Mouse (Mus musculus) neural tube, embryonic 12.5 days (tissue): ENCODE data around the gene Sdf4. TPM values are rescaled to one million over a fixed set of nuclear protein-coding genes. Genes with fewer than 3 reads are reported as not detected.

ENCODE experiments used
- ATAC-seq: fragments of 200-750 bp; cut with Nextera tagmentation; 2 replicates; pipeline ENCODE4 v1.8.0; 2017; ENCODE audit warnings: low read depth, mild to moderate bottlenecking, moderate TSS enrichment, moderate library complexity; ENCODE audit not compliant: low FRiP score
- H3K27ac ChIP-seq: fragments of 300-500 bp; sonication (generic); 2 replicates; pipeline ENCODE4 v1.5.1; 2016
- H3K27me3 ChIP-seq: fragments of 300-500 bp; sonication (generic); replicated peaks from 2 replicates; pipeline ENCODE4 v1.6.1; 2016; ENCODE audit warnings: mild to moderate bottlenecking
- H3K36me3 ChIP-seq: fragments of 300-500 bp; sonication (generic); 2 replicates; pipeline ENCODE4 v1.6.1; 2016; ENCODE audit warnings: mild to moderate bottlenecking
- H3K4me1 ChIP-seq: fragments of 300-500 bp; sonication (generic); 2 replicates; pipeline ENCODE4 v1.6.1; 2016
- H3K4me2 ChIP-seq: fragments of 300-500 bp; sonication (generic); replicated peaks from 2 replicates; pipeline ENCODE4 v1.6.1; 2016; ENCODE audit warnings: mild to moderate bottlenecking
- H3K4me3 ChIP-seq: fragments of 300-500 bp; sonication (generic); 2 replicates; pipeline ENCODE4 v1.5.1; 2016
- H3K9ac ChIP-seq: fragments of 300-500 bp; sonication (generic); 2 replicates; pipeline ENCODE4 v1.6.1; 2016; ENCODE audit warnings: mild to moderate bottlenecking
- H3K9me3 ChIP-seq: fragments of 300-500 bp; sonication (generic); 2 replicates; pipeline ENCODE4 v1.6.1; 2016; ENCODE audit warnings: mild to moderate bottlenecking
- WGBS: fragments of 180-500 bp; shearing (Covaris S2); methylation state at CpG from one replicate; pipeline ENCODE4 v1.1.7; 2016; 5-methylcytosine and 5-hydroxymethylcytosine counted together
- polyA plus RNA-seq: library from polyadenylated mRNA; unstranded; fragments of >200 nt; fragmentation: Nextera tagmentation; extraction: Ambion mirVana; gene quantifications from 2 replicates; pipeline ENCODE4 v1.2.1, GENCODE M21; 2016

The Sdf4 gene
- polyA plus RNA-seq, 1 experiment from 2014 or later, result 133 TPM

DNA sequence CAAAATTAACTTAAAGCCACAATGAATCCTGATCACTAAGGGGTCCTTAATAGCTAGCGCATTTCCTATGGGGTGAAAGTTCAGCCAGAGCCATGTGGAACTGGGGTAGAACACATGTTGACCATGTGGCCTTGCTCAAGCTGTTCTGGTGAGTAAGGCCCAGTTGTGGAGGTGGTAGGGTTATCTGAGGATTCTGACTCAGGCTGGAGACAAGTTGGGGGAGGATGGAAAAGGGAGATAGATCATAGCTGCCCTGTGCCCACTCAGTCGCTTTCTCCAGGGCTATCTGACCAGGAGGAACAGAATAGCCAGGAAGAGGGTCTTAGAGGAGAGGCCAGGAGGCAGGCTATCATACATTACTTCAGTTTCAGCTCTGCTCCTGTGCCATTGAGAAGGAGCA lies 21.8 kb downstream of the Sdf4 start:
- Histone ChIP-seq H3K9me3 (no peaks in the 10 kb centered on the region), H3K4me1 (no peaks in the 10 kb centered on the region), H3K27me3 (no peaks in the 10 kb centered on the region), H3K36me3 (peaks cover 52% of the 10 kb centered on the region), H3K4me2 (no peak overlapping the region), H3K4me3 (no peak overlapping the region), H3K27ac (no peak overlapping the region), H3K9ac (no peak overlapping the region)
- ATAC-seq, result no peak
- WGBS, result 90% methylated on average over 2 of the region's 2 CpGs

DNA sequence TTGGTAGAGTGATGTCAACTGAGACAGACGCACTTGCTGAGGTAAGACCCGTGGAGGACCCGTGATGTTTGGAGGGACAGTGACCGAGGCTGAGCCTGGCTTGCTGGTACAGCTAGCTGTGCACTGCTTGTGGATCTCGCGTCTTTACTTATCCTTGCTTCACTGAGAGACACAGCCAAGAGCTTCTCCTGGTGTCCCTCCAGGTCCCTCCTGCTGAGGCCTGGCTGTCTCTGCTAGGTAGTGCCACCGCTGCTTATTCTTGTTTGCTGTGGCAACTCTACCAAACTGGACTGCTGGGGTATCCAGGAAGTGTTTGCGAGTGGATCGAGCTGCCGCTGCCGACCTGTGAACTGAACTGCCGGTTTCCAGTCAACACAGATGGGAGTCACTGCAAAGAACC lies 27.1 kb downstream of the Sdf4 start:
- 92% methylated on average over 12 of the region's 12 CpGs for WGBS
- no peaks in the 10 kb centered on the region for H3K9me3 ChIP-seq

GRCm38 (mm10) chr4:156021381-156021780 lies 28.7 kb downstream of the Sdf4 start:
- Histone ChIP-seq H3K27ac (no peak overlapping the region), H3K4me1 (no peaks in the 10 kb centered on the region), H3K9ac (no peak overlapping the region), H3K9me3 (no peaks in the 10 kb centered on the region), H3K27me3 (no peaks in the 10 kb centered on the region), H3K4me2 (no peak overlapping the region), H3K36me3 (peaks cover 15% of the 10 kb centered on the region), H3K4me3 (no peak overlapping the region)
- ATAC-seq, result no peak
- 82% methylated on average over 3 of the region's 3 CpGs for WGBS

More for the DNA sequence above, 27.1 kb downstream of the Sdf4 start:
- ATAC-seq, result no peak
- no peak overlapping the region for H3K4me2 ChIP-seq
- peaks cover 11% of the 10 kb centered on the region for H3K36me3 ChIP-seq
- H3K4me1 ChIP-seq, result no peaks in the 10 kb centered on the region
- no peak overlapping the region for H3K9ac ChIP-seq
- no peak overlapping the region for H3K4me3 ChIP-seq
- no peak overlapping the region for H3K27ac ChIP-seq
- no peaks in the 10 kb centered on the region for H3K27me3 ChIP-seq

- 85% methylated on average over 9 of the region's 9 CpGs for WGBS
- ATAC-seq, result no peak
Observed at GRCm38 (mm10) chr4:156021942-156022419, 29.3 kb downstream of the Sdf4 start.

DNA sequence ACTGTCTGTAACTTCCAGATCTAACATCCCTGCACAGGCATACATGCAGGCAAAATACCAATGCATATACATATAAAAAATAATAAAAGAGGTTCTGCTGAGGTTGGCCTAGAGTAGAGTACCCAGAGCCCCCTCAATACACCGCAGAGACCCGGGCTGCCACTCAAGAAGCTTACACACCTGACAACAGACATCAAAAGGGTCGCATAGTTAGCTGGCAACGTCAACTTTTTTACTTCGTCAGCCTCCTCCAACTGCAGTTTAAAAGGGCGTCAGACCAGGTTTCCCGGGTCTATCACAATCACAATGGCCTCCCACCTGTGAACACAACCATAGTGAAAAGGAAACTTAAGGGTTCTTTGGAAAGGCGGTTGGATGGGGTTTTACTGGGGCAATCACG lies 30.8 kb downstream of the Sdf4 start:
- H3K27me3 ChIP-seq, result no peaks in the 10 kb centered on the region
- peaks cover 29% of the 10 kb centered on the region; the same call in 1 of the 2 replicates for H3K36me3 ChIP-seq
- no peak overlapping the region for H3K9ac ChIP-seq
- H3K4me1 ChIP-seq, result no peaks in the 10 kb centered on the region
- no peak overlapping the region for H3K4me2 ChIP-seq
- H3K27ac ChIP-seq, result no peak overlapping the region
- H3K9me3 ChIP-seq, result no peaks in the 10 kb centered on the region
- no peak overlapping the region for H3K4me3 ChIP-seq
- 76% methylated on average over 9 of the region's 9 CpGs for WGBS
- ATAC-seq, result no peak

More at GRCm38 (mm10) chr4:156021942-156022419, 29.3 kb downstream of the Sdf4 start:
- H3K4me3 ChIP-seq, result no peak overlapping the region
- no peak overlapping the region for H3K27ac ChIP-seq
- H3K9ac ChIP-seq, result no peak overlapping the region
- H3K36me3 ChIP-seq, result peaks cover 17% of the 10 kb centered on the region; the same call in 1 of the 2 replicates
- no peaks in the 10 kb centered on the region for H3K27me3 ChIP-seq
- H3K4me2 ChIP-seq, result no peak overlapping the region
- H3K4me1 ChIP-seq, result no peaks in the 10 kb centered on the region
- no peaks in the 10 kb centered on the region for H3K9me3 ChIP-seq

DNA sequence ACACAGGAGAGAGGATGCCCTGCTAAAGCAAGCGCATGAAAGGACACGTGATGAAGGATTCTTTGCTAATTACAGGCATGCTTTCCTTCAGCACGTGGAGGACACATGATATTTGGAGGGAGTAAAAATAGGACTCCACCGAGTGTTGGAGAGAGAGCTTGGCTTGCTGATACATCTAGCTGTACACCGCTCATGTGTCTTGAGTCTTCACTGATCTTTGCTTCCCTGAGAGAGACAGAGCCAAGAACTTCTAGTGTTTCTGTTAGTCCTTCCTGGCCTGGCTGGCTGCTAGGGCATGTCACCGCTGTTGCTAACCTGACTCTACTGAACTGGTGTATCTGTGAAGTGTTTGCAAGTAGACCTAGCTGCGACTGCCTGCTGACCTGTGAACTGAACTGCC lies 31.5 kb downstream of the Sdf4 start:
- H3K9me3 ChIP-seq, result no peaks in the 10 kb centered on the region
- no peak overlapping the region for H3K4me3 ChIP-seq
- no peak overlapping the region for H3K27ac ChIP-seq
- H3K4me2 ChIP-seq, result no peak overlapping the region
- WGBS, result 93% methylated on average over 7 of the region's 7 CpGs
- no peak for ATAC-seq
- no peaks in the 10 kb centered on the region for H3K27me3 ChIP-seq
- no peak overlapping the region for H3K9ac ChIP-seq
- no peaks in the 10 kb centered on the region for H3K4me1 ChIP-seq
- peaks cover 30% of the 10 kb centered on the region; the same call in 1 of the 2 replicates for H3K36me3 ChIP-seq

DNA sequence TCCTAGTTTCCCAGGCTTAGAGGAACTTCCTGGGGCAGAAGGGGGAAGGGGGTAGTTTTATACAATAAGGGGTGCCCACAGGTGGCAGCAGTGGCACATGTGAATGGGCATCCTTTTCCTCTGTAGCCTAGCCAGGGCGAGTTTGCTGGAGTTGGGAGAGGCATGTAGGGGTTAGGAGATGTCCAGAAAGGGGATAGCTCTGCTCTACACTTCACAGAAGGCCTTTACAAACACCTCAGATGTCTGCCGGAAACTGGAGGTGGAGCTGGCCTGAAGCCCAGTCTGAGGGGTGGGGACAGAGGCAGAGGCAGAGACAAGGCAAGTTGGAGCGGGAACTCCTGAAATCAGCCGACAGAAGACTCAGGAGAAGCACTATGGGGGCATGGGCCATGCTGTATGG lies 33.3 kb downstream of the Sdf4 start, which contains the start of gene Tnfrsf18:
Gene Tnfrsf18 (plus strand): TSS at position 152 of the 400 bp plus-strand sequence.
- ATAC-seq, result no peak
- H3K4me1 ChIP-seq, result peaks cover 11% of the 10 kb centered on the region

DNA sequence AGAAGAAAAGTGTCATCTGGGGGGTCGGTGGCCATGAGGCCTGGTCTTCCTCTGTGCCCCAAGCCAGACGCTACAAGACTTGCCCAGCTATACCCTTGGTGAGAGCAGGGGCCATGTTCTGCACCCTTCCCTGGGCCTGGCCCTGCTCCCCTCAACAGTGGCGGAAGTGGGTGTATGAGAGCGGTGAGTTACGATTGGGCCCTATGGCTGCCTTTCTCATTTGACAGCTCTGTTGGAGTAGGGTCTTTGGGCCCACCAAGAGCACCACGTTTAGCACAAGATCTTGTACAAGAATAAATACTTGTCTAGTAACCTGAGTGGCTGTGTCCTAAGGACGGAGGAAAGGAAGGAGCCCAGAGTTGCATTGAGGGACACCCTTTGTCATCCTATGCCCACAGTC lies 35.9 kb downstream of the Sdf4 start:
- no peak overlapping the region for H3K4me2 ChIP-seq
- 93% methylated on average over 7 of the region's 7 CpGs for WGBS
- no peak overlapping the region for H3K9ac ChIP-seq
- H3K27me3 ChIP-seq, result no peaks in the 10 kb centered on the region
- no peak overlapping the region for H3K27ac ChIP-seq
- ATAC-seq, result no peak
- peaks cover 27% of the 10 kb centered on the region; the same call in 1 of the 2 replicates for H3K36me3 ChIP-seq
- no peaks in the 10 kb centered on the region for H3K9me3 ChIP-seq
- no peak overlapping the region for H3K4me3 ChIP-seq
- peaks cover 29% of the 10 kb centered on the region for H3K4me1 ChIP-seq

More for the DNA sequence above, 33.3 kb downstream of the Sdf4 start, which contains the start of gene Tnfrsf18:
- no peak within 1 kb of the TSS for H3K4me2 ChIP-seq
- no peak within 1 kb of the TSS for H3K4me3 ChIP-seq
- no peaks in the 10 kb centered on the region for H3K27me3 ChIP-seq
- no peaks in the 10 kb centered on the region for H3K9me3 ChIP-seq
- no peak within 1 kb of the TSS for H3K9ac ChIP-seq
- H3K27ac ChIP-seq, result no peak within 1 kb of the TSS
- WGBS, result 73% methylated on average over 4 of the region's 4 CpGs
- H3K36me3 ChIP-seq, result peaks cover 27% of the 10 kb centered on the region; the same call in 1 of the 2 replicates

GRCm38 (mm10) chr4:156030651-156031118 lies 38.0 kb downstream of the Sdf4 start:
- Histone ChIP-seq H3K9ac (peak overlapping the region; percentile 58), H3K9me3 (no peaks in the 10 kb centered on the region), H3K4me1 (peaks cover 37% of the 10 kb centered on the region), H3K27me3 (peaks cover 17% of the 10 kb centered on the region), H3K4me2 (peak overlapping the region; percentile 72), H3K4me3 (peak overlapping the region; percentile 45), H3K36me3 (peaks cover 24% of the 10 kb centered on the region; the same call in 1 of the 2 replicates), H3K27ac (no peak overlapping the region)
- ATAC-seq, result 0 out of 2 replicates have a peak, but pooled peaks have one; percentile 2
- 71% methylated on average over 9 of the region's 9 CpGs for WGBS

DNA sequence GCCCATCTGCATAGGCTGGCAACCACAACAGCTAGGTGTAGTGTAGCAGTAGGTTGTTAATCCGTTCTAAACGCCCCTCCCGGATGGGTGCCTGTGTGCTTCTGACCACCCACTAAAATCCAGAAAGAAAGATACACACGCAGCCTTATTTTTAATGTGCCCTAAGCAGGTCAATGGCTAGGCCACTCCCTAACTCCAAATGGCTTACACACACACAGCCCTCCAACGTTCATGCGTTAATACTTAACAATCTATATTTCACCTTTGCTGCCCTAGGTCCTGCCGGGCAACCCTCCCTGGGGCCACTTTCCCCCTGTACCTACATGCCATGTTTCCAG lies 38.6 kb downstream of the Sdf4 start:
- H3K9me3 ChIP-seq, result no peaks in the 10 kb centered on the region
- peak overlapping the region; percentile 45 for H3K4me3 ChIP-seq
- H3K9ac ChIP-seq, result peak overlapping the region; percentile 58
- peaks cover 23% of the 10 kb centered on the region for H3K27me3 ChIP-seq
- ATAC-seq, result 0 out of 2 replicates have a peak, but pooled peaks have one; percentile 10
- H3K27ac ChIP-seq, result no peak overlapping the region
- peak overlapping the region; percentile 72 for H3K4me2 ChIP-seq
- WGBS, result 6% methylated on average over 7 of the region's 7 CpGs
- peaks cover 37% of the 10 kb centered on the region for H3K4me1 ChIP-seq
- H3K36me3 ChIP-seq, result peaks cover 18% of the 10 kb centered on the region; the same call in 1 of the 2 replicates

DNA sequence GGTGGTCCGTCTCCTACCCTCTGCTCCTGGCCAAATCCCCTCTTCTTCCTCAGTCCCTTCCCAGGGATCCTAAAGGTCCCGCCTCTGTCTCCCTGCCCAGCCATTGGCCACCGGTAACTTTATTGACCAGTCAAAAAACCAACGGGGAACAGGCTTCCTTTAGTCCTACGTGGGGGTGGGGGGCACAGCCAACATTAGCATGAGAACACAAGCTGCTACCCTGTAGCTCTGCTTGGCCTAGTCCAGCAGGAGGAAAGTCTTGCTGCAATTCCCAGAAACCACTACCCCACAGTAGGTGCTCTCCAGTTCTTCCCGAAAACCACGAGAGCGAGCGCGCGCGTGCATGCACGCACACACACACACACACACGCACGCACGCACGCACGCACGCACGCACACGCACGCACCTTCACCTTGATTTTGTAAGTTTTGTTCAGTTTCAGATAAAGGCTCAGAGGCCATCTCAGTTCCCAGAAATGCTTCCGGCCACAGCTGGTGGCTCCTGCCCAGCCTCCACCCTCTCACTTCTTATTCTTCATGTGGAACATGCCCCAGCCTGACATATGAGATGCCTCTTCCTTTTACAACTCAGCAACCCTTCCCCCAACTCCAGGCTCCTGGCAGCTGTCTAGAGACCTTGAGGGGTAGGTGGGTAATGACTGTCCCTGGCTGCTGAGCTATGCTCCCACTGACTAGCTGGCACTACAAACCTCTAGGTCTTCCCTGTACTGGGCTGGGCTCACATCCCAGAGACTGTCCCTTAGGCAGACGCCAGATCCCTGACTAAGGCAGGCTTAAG lies 39.1 kb downstream of the Sdf4 start:
- ATAC-seq, result peak; percentile 88
- Histone ChIP-seq H3K36me3 (peaks cover 15% of the 10 kb centered on the region; the same call in 1 of the 2 replicates), H3K4me2 (peak overlapping the region; percentile 72), H3K9me3 (no peaks in the 10 kb centered on the region), H3K4me3 (peak overlapping the region; percentile 45), H3K4me1 (peaks cover 37% of the 10 kb centered on the region), H3K9ac (peak overlapping the region; percentile 58), H3K27ac (peak overlapping the region; percentile 82), H3K27me3 (peaks cover 24% of the 10 kb centered on the region)
- WGBS, result 1% methylated on average over 24 of the region's 24 CpGs

DNA sequence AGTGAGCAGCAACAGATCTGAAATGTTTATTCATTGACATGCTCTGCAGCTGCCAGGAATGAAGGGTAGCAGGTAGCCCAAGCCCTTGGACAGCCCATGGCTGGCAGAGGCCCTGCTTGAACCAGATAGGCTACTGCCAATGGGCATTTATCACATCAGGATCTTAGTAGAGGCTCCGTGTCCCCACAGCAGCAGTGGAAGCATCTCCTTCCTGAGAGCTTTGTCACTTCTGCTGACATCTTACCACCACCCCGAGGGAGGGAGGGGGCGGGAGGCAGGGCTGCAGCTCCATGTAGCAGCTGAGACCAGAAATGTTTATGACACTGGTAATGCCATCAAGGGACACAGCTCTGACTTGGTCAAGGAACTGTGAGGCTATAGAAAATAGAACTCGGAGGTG lies 40.2 kb downstream of the Sdf4 start:
- peaks cover 24% of the 10 kb centered on the region for H3K27me3 ChIP-seq
- H3K9ac ChIP-seq, result no peak overlapping the region; the same call in 1 of the 2 replicates
- H3K4me1 ChIP-seq, result peaks cover 37% of the 10 kb centered on the region
- 84% methylated on average over 4 of the region's 4 CpGs for WGBS
- ATAC-seq, result no peak
- H3K36me3 ChIP-seq, result peaks cover 6% of the 10 kb centered on the region; the same call in 1 of the 2 replicates
- H3K27ac ChIP-seq, result no peak overlapping the region
- H3K9me3 ChIP-seq, result no peaks in the 10 kb centered on the region
- no peak overlapping the region for H3K4me3 ChIP-seq
- peak overlapping the region; percentile 72 for H3K4me2 ChIP-seq
